Mouse (Mus musculus) cerebellum, adult 2 months (tissue): Measurements from ENCODE around the gene Rassf8.

Experiments
- CTCF ChIP-seq: fragments of 200-500 bp; IDR thresholded peaks from 2 replicates; pipeline ENCODE4 v1.5.1; 2011; ENCODE audit warnings: low read depth, mild to moderate bottlenecking, control low read depth, low read length, moderate library complexity, borderline replicate concordance; ENCODE audit not compliant: insufficient read depth
- POLR2A ChIP-seq: fragments of 200-500 bp; IDR thresholded peaks from 2 replicates; pipeline ENCODE4 v1.6.1; 2011; ENCODE audit warnings: low read length, control low read depth, borderline replicate concordance; ENCODE audit not compliant: insufficient read depth

DNA sequence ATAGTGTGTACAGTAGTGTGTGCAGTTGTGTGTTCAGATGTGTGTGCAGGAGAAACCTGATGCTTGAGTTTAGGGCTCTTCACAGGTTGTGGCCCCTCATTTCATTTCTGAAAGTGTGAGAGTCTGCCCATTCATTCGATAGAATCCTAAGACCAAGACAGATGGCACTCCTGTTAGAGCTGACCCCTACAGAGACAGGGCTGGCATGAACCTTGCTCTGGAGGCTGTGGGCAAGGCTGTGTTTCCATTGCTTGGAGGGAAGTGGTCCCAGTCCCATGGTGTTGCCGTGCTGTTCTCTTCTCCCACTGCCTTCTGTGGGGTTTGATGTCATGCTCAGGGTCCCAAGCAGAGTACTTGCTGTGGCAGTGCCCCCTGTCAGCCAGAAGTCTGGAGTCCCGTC, 57.7 kb downstream of the Rassf8 start:
- TF ChIP-seq CTCF: no peak
- no peak for TF ChIP-seq POLR2A
